Mouse (Mus musculus) hindbrain, embryonic 14.5 days (tissue): ENCODE results near the gene Large1. TPM values are rescaled to one million over a fixed set of nuclear protein-coding genes. Genes with fewer than 3 reads are reported as not detected.

Source experiments
- ATAC-seq: fragments of 200-750 bp; cut with Nextera tagmentation; 2 replicates; pipeline ENCODE4 v1.8.0; 2017; ENCODE audit warnings: moderate number of reproducible peaks, mild to moderate bottlenecking, moderate TSS enrichment, moderate library complexity; ENCODE audit not compliant: low FRiP score
- DNase-seq: peaks from one replicate; pipeline ENCODE4 v3.0.0-alpha.2; 2015; ENCODE audit warnings: low spot score
- H3K27ac ChIP-seq: fragments of 300-500 bp; sonication (generic); 2 replicates; pipeline ENCODE4 v1.5.1; 2014; ENCODE audit warnings: mild to moderate bottlenecking, moderate library complexity
- H3K27me3 ChIP-seq: fragments of 300-500 bp; sonication (generic); 2 replicates; pipeline ENCODE4 v1.6.1; 2014; ENCODE audit warnings: mild to moderate bottlenecking, low read length, mixed read lengths; ENCODE audit not compliant: control insufficient read depth, insufficient read depth
- H3K36me3 ChIP-seq: fragments of 300-500 bp; sonication (generic); replicated peaks from 2 replicates; pipeline ENCODE4 v1.6.1; 2014; ENCODE audit not compliant: control insufficient read depth, insufficient read depth
- H3K4me1 ChIP-seq: fragments of 300-500 bp; sonication (generic); replicated peaks from 2 replicates; pipeline ENCODE4 v1.6.1; 2014; ENCODE audit warnings: antibody characterized with exemption, low read length, mixed read lengths; ENCODE audit not compliant: control insufficient read depth, insufficient read depth
- H3K4me2 ChIP-seq: fragments of 300-500 bp; sonication (generic); replicated peaks from 2 replicates; pipeline ENCODE4 v1.6.1; 2014; ENCODE audit warnings: mild to moderate bottlenecking, moderate library complexity
- H3K4me3 ChIP-seq: fragments of 300-500 bp; sonication (generic); replicated peaks from 2 replicates; pipeline ENCODE4 v1.5.1; 2014; ENCODE audit warnings: mild to moderate bottlenecking, low read length
- H3K9ac ChIP-seq: fragments of 300-500 bp; sonication (generic); 2 replicates; pipeline ENCODE4 v1.6.1; 2014
- H3K9me3 ChIP-seq: fragments of 300-500 bp; sonication (generic); 2 replicates; pipeline ENCODE4 v1.6.1; 2016; ENCODE audit warnings: low read length; ENCODE audit not compliant: control insufficient read depth
- WGBS: fragments of 180-500 bp; shearing (Covaris S2); extraction: QIAGEN DNeasy Blood & Tissue Kit; methylation state at CpG from one replicate; pipeline ENCODE4 v1.1.7; 2014; 5-methylcytosine and 5-hydroxymethylcytosine counted together
- polyA plus RNA-seq: library from polyadenylated mRNA; unstranded; fragments of >200 nt; fragmentation: Nextera tagmentation; extraction: Ambion mirVana; gene quantifications from 2 replicates; pipeline ENCODE4 v1.2.1, GENCODE M21; 2014

The Large1 gene
- polyA plus RNA-seq, 1 experiment from 2014 or later: 28.0 TPM

DNA sequence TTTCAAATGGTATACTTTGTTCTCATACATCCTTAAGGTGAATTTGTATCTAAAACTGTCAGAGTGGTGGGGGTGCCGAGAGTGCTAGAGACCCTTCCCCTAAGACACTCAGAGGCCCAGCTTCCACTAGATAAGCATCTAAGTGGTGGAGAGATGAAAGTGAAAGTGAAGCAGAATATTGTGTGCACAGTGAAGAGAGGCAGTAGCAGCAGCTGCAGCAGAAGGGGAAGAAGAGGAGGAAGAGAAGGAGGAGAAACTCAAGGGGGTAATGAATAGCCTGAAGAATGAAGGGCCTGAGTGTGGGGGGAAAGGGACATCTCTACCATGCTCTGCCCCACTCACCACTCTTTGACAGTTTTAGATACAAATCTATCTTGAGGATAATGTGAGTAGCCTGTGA is 191.8 kb downstream of the Large1 start:
- DNase-seq (no peak), ATAC-seq (no peak)
- Histone ChIP-seq H3K4me1 (no peaks in the 10 kb centered on the region), H3K9me3 (no peaks in the 10 kb centered on the region), H3K27me3 (no peaks in the 10 kb centered on the region), H3K27ac (no peak overlapping the region), H3K36me3 (no peaks in the 10 kb centered on the region), H3K4me2 (no peak overlapping the region), H3K9ac (no peak overlapping the region), H3K4me3 (no peak overlapping the region)
- WGBS: 86% methylated on average over 1 of the region's 1 CpGs

DNA sequence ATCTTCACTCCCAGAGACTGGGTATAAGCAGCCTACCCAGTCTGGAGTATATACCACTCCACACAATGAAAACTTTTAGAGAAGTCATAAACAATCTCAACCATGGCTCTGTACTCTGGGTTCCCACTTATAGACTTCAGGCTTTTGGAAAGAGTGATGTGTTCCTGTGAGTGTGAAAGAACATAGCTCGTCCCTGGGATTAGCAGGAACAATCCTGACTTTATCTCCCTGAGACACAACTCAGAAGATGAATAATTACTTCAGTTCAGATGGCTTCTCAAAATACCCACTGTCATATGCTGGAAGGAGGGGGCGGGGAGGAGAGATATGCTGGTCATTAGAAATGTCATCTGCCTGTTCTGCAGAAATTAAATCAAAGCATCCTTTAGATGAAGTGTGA is 192.4 kb downstream of the Large1 start:
- Histone ChIP-seq H3K4me2 (no peak overlapping the region), H3K27ac (no peak overlapping the region), H3K4me1 (no peaks in the 10 kb centered on the region), H3K9me3 (no peaks in the 10 kb centered on the region), H3K9ac (no peak overlapping the region), H3K36me3 (no peaks in the 10 kb centered on the region), H3K4me3 (no peak overlapping the region), H3K27me3 (no peaks in the 10 kb centered on the region)
- 84% methylated on average over 2 of the region's 2 CpGs for WGBS
- ATAC-seq (0 out of 2 replicates have a peak, but pooled peaks have one; percentile 11), DNase-seq (no peak)

DNA sequence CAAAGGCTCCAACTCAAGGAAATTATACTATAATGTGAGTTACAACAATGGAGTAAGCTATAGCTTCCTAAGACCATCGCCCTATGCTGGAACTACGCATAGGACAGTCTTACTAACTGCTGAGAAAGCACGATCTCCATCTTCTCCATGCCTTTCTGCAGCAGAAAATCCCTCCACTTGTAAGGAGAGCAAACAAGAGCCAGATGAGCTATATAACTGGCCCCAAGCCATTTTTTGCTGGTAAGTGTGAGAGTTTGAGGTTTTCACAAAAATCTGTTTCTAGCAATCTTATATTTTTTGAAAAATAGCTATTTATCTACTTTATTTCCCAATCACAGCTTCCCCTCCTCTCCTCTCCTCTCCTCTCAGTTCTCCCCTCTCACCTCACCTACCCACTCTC is 206.1 kb downstream of the Large1 start:
- no peak for DNase-seq
- WGBS: 98% methylated on average over 3 of the region's 3 CpGs
- no peaks in the 10 kb centered on the region for H3K9me3 ChIP-seq

DNA sequence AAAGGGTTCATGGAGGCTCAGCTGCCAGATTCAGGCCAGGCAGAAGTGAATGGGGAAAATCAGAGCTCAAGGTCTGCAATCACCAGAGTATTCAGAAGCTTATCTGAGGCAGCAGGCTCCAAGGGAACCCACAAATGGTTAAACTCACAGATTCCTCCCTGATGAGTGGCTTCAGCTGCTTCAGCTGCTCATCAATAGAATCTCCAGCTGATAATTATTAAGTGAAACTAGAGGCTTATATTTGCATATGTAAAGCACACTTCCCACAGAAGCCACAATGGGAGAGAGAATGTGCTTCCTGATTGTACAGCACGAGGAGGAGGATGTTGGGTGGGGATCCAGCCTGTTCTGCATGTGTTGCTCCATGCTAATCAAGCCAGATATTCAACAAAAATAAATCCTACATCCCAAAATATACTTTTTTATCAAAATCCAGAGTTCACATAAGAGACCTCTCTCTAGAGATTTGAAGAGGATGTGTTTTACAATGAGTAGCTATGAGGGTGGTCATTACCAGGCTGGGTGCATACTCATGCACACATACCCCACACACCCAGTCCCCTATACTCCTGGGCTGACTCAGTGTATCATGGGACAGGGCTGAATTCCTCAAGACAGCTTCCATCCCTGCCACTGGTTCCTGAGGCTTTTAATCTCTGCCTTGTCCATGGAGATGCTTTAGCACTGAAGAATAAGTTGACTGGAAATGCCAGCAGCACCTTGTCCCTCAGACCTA is 210.5 kb downstream of the Large1 start:
- no peak overlapping the region for H3K27ac ChIP-seq
- ATAC-seq: peak; percentile 72; the same call in 1 of the 2 replicates
- no peaks in the 10 kb centered on the region for H3K9me3 ChIP-seq
- H3K9ac ChIP-seq: no peak overlapping the region
- H3K4me3 ChIP-seq: no peak overlapping the region
- peaks cover 6% of the 10 kb centered on the region; the same call in 1 of the 2 replicates for H3K4me1 ChIP-seq
- WGBS: 7% methylated on average over 1 of the region's 1 CpGs
- H3K4me2 ChIP-seq: no peak overlapping the region
- no peak for DNase-seq
- no peaks in the 10 kb centered on the region for H3K27me3 ChIP-seq
- no peaks in the 10 kb centered on the region for H3K36me3 ChIP-seq

More for the DNA sequence above, 206.1 kb downstream of the Large1 start:
- Histone ChIP-seq H3K27me3 (no peaks in the 10 kb centered on the region), H3K36me3 (no peaks in the 10 kb centered on the region), H3K4me1 (peaks cover 6% of the 10 kb centered on the region; the same call in 1 of the 2 replicates), H3K9ac (no peak overlapping the region), H3K27ac (no peak overlapping the region), H3K4me3 (no peak overlapping the region), H3K4me2 (no peak overlapping the region)
- ATAC-seq: no peak

DNA sequence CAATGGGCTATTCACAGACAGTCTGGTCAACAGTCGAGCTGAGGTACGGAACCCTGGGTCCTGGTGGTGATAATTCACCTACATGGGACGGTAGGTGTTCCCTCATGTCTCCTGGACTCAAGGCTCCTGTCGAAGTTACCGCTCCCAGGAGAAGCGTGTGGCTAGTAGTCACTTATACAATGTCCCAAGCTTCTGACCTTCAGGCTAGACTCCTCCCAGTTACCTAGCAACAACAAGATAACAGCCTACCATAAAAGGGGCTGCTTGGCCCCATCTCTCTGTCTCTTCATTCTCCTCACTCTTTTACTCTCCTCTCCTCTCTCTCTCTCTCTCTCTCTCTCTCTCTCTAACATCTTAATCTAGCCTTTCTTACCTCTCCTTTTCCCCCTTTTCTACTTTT is 217.9 kb downstream of the Large1 start:
- Histone ChIP-seq H3K9ac (no peak overlapping the region), H3K27ac (no peak overlapping the region), H3K4me1 (no peaks in the 10 kb centered on the region), H3K4me3 (no peak overlapping the region), H3K4me2 (no peak overlapping the region), H3K36me3 (no peaks in the 10 kb centered on the region), H3K27me3 (no peaks in the 10 kb centered on the region), H3K9me3 (no peaks in the 10 kb centered on the region)
- no peak for ATAC-seq
- DNase-seq: no peak
- WGBS: 93% methylated on average over 6 of the region's 6 CpGs

DNA sequence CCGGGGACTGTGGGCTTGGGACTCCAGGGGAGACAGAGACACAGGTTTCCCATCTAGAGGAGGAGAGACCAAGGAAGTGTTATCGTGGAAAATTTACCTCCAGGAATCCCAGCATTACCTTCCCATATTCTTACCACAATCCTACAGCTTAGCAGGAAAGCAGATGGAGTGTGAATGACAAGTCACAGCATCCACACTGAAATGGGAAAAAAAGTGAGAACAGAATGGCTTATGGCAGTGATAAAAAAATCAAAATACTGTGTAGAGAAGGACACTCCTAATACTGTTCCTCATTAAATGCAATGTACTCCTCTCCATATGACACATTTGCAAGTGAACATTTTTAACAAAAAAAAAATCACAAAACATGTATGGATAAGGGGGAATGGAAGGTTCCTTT is 221.3 kb downstream of the Large1 start:
- DNase-seq: no peak
- H3K4me3 ChIP-seq: no peak overlapping the region
- H3K9me3 ChIP-seq: no peaks in the 10 kb centered on the region
- no peaks in the 10 kb centered on the region for H3K27me3 ChIP-seq
- WGBS: 97% methylated on average over 2 of the region's 2 CpGs
- H3K4me1 ChIP-seq: no peaks in the 10 kb centered on the region
- no peak for ATAC-seq
- H3K27ac ChIP-seq: no peak overlapping the region
- H3K4me2 ChIP-seq: no peak overlapping the region
- no peaks in the 10 kb centered on the region; the same call in 1 of the 2 replicates for H3K36me3 ChIP-seq
- no peak overlapping the region for H3K9ac ChIP-seq

DNA sequence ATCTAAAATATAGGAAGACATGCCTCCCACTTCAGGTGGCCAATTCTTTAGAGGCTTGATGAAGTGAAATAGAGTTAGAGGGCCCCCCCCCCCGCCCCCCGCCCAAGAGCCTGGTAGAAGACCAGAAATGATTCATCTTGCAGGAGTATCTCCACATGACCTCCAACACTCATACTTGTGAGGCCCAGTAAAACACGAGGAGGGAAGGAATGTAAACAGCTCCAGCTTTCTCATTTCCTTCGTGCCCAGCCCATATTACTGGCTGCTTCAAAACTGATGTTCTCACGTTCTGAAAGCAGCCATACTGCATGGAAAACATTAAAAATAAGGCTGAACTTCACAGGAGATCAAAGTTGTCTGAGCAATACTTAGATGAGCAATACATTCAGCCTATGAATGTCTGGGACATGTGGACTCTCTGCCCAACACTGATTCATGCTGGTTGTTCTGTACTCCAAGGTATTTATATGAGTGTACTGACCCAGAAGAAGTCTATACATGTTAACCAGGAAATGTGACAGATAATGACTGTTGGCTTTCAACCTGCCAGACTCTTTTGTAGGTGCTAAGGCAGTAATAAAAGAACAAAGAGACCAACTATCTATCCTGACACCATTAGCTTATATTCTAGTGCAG is 229.4 kb downstream of the Large1 start:
- Histone ChIP-seq H3K36me3 (no peaks in the 10 kb centered on the region), H3K4me3 (no peak overlapping the region), H3K4me2 (no peak overlapping the region), H3K4me1 (no peaks in the 10 kb centered on the region), H3K27me3 (no peaks in the 10 kb centered on the region), H3K27ac (no peak overlapping the region), H3K9ac (no peak overlapping the region), H3K9me3 (no peaks in the 10 kb centered on the region)
- DNase-seq (no peak), ATAC-seq (no peak)
- whole genome bisulfite sequencing: 91% methylated on average over 5 of the region's 5 CpGs

DNA sequence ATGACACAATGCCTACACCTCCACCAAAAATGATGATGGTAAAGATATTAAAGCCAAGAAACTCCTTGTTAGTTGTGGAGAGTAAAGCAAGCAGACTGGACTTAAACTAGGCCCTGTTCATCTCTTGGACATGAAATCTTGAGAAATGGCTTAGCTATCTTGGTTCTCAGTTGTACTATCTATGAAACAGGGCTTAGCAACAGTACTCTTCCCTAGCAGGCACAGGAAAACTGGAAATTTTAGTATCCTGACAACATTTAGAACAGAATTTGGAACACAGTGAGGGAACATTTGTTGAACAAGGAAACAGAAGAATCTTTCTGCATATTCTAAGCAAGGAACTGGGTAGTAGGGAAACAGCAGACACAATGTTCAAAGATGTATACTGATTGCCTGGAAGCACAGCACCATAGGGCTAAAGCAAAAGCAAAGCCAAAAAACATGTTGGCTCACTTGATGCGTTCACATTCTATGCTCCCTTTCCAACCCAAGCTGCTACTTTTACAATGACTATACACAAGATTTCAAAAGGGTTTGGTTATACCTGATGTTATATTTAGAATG is 240.9 kb downstream of the Large1 start:
- WGBS: 98% methylated on average over 1 of the region's 1 CpGs
- Histone ChIP-seq H3K9ac (no peak overlapping the region), H3K27me3 (no peaks in the 10 kb centered on the region), H3K27ac (no peak overlapping the region), H3K4me2 (no peak overlapping the region), H3K36me3 (no peaks in the 10 kb centered on the region), H3K9me3 (no peaks in the 10 kb centered on the region), H3K4me1 (no peaks in the 10 kb centered on the region), H3K4me3 (no peak overlapping the region)
- DNase-seq (no peak), ATAC-seq (no peak)

DNA sequence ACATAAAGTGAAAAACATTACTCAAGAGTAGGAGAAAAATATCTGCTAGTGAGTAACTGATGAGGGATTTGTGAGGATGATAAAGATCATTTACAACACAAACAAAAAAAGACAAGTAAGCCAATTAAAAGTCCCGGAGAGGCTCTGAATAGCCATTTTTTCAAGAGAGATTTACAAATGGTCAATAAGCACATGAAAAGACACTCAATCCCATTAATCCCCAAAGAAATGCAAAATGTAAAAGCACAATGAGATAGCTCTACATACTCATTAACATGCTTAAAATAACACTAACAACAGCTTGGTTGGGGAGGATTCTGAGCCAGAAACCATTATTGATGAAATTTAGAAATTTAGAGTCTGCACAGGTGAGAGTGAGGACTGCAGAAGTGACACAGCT is 249.3 kb downstream of the Large1 start:
- no peak for ATAC-seq
- no peak overlapping the region for H3K27ac ChIP-seq

More for the DNA sequence above, 249.3 kb downstream of the Large1 start:
- Histone ChIP-seq H3K9me3 (no peaks in the 10 kb centered on the region), H3K4me2 (no peak overlapping the region), H3K27me3 (no peaks in the 10 kb centered on the region), H3K4me3 (no peak overlapping the region), H3K9ac (no peak overlapping the region), H3K4me1 (no peaks in the 10 kb centered on the region), H3K36me3 (no peaks in the 10 kb centered on the region)
- no peak for DNase-seq
- 42% methylated on average over 1 of the region's 1 CpGs for WGBS
